Mouse (Mus musculus) megakaryocyte-erythroid progenitor cell, adult 5 weeks (primary cell): ENCODE data around the gene Ppp1r11. TPM values are rescaled to one million over a fixed set of nuclear protein-coding genes. Genes with fewer than 3 reads are reported as not detected.

Source experiments
- polyA plus RNA-seq: library from polyadenylated mRNA; stranded (reverse); fragments of >175 nt; gene quantifications from 2 replicates; pipeline ENCODE4 v1.2.3, GENCODE M21; 2012

The Ppp1r11 gene
- 125 and 144 TPM in 2 replicates for polyA plus RNA-seq

GRCm38 (mm10) chr17:36950981-36951947, at the start of gene Ppp1r11:
Gene Ppp1r11 (minus strand): TSS chr17:36951741.

DNA sequence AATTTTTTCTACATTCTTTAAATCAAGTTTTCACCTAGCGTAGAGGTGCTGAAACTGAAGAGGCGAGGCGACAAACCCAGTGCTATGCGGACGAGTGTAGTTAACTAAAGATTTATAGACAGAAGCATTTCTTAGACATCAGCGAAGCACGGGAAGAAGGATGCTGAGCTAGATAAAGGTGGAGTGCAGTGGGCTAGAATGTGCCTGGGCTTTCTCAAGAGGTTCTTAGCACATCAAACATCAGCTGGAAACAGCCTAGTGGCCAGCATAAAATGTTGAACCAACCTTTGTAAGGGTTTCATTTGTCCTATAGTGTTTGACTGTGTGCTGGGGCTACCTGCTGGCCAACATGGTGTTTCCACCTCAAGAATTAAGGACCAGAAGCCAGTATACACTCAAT, 49.3 kb upstream of the Ppp1r11 start, which contains the start of gene Zfp57:
Zfp57 (plus strand) TSS at position 301 of the 400 bp plus-strand sequence.

GRCm38 (mm10) chr17:36989437-36989836, 37.9 kb upstream of the Ppp1r11 start, which contains the start of gene H2-M5:
Gene H2-M5 (minus strand): TSS chr17:36989537.

DNA sequence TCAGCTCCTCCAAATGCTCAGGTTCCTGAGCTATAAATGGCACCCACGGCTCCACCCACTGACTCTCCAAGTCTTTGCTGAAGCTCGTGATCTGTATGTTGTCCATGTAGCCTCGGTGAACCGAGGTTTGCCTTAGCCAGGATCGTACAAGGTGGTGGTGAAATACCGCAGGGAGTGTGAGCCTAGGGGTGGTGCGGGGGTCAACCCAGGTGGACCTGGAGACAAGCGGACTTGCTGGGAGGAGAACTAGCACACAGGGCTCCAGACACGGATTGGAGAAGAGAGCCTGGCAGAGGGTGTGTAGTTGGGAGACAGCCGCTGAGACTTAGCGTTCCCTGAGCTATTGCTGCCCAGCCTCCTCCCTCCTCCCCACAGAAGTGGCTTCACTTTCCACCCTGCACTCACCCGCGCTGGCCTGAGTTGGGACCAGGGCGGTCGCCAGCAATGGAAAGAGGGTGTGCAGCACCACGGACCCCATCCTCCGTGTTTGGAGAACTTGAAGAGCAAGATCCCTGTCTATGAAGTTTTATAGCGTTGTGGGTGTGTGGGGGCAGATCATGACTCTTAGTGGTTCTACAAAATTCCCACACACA, 29.8 kb upstream of the Ppp1r11 start, which contains the start of gene 2410137M14Rik:
2410137M14Rik (minus strand) TSS at position 17 of the 593 bp plus-strand sequence.

GRCm38 (mm10) chr17:36957999-36958743, 6.6 kb upstream of the Ppp1r11 start, which contains the start of the genes Znrd1 and Znrd1as:
Gene Znrd1 (minus strand): TSS chr17:36958559.
Gene Znrd1as (plus strand): TSS chr17:36958592.

GRCm38 (mm10) chr17:36942791-36943471, 8.6 kb downstream of the Ppp1r11 start, which contains the start of gene Rnf39:
Gene Rnf39 (plus strand): TSS chr17:36942918.

Other genes with a start within 250 kb of the Ppp1r11 start
- gene H2-M10.5, start 178.8 kb downstream of the Ppp1r11 start, polyA plus RNA-seq = not detected in 2 replicates
- gene H2-M10.6, start 139.6 kb downstream of the Ppp1r11 start, polyA plus RNA-seq = not detected in 2 replicates
- gene Trim26, start 114.6 kb downstream of the Ppp1r11 start, polyA plus RNA-seq = 19.3 and 20.1 TPM in 2 replicates
- gene Trim15, start 84.5 kb downstream of the Ppp1r11 start, polyA plus RNA-seq = not detected in 2 replicates
- 0.89 and 1.6 TPM in 2 replicates for gene Trim10, start 82.2 kb downstream of the Ppp1r11 start, polyA plus RNA-seq
- not detected in 2 replicates for gene Trim40, start 61.6 kb downstream of the Ppp1r11 start, polyA plus RNA-seq
- gene Trim31, start 53.6 kb downstream of the Ppp1r11 start, polyA plus RNA-seq = not detected in 2 replicates
- 0.09 and 0.45 TPM in 2 replicates for gene Rnf39, start 8.8 kb downstream of the Ppp1r11 start, polyA plus RNA-seq
- 2.9 and 3.1 TPM in 2 replicates for gene Znrd1, start 6.8 kb upstream of the Ppp1r11 start, polyA plus RNA-seq
- gene Znrd1as, start 6.9 kb upstream of the Ppp1r11 start, polyA plus RNA-seq = 0.18 TPM in 1 of 2 replicates, not detected in the other
- gene 2410137M14Rik, start 29.5 kb upstream of the Ppp1r11 start, polyA plus RNA-seq = not detected in 2 replicates
- 0.12 TPM in 1 of 2 replicates, not detected in the other for gene H2-M5, start 37.8 kb upstream of the Ppp1r11 start, polyA plus RNA-seq
- 0.46 and 0.68 TPM in 2 replicates for gene Zfp57, start 49.4 kb upstream of the Ppp1r11 start, polyA plus RNA-seq
- gene Mog, start 71.7 kb upstream of the Ppp1r11 start, polyA plus RNA-seq = not detected in 2 replicates
- 35.7 and 37.7 TPM in 2 replicates for gene Gabbr1, start 94.2 kb upstream of the Ppp1r11 start, polyA plus RNA-seq
- gene Olfr90, start 136.8 kb upstream of the Ppp1r11 start, polyA plus RNA-seq = not detected in 2 replicates
- not detected in 2 replicates for gene Olfr91, start 146.5 kb upstream of the Ppp1r11 start, polyA plus RNA-seq
- gene Olfr92, start 168.3 kb upstream of the Ppp1r11 start, polyA plus RNA-seq = not detected in 2 replicates
- not detected in 2 replicates for gene Olfr93, start 209.8 kb upstream of the Ppp1r11 start, polyA plus RNA-seq
- gene Ubd, start 242.2 kb upstream of the Ppp1r11 start, polyA plus RNA-seq = not detected in 2 replicates
- not detected in 2 replicates for gene Olfr94, start 249.3 kb upstream of the Ppp1r11 start, polyA plus RNA-seq